Mouse (Mus musculus): ENCODE measurements around the gene Tmprss7. TPM values are rescaled to one million over a fixed set of nuclear protein-coding genes. Genes with fewer than 3 reads are reported as not detected.

Gene Tmprss7
- polyA plus RNA-seq, 1 experiment from 2014 or later = 0.30 TPM

DNA sequence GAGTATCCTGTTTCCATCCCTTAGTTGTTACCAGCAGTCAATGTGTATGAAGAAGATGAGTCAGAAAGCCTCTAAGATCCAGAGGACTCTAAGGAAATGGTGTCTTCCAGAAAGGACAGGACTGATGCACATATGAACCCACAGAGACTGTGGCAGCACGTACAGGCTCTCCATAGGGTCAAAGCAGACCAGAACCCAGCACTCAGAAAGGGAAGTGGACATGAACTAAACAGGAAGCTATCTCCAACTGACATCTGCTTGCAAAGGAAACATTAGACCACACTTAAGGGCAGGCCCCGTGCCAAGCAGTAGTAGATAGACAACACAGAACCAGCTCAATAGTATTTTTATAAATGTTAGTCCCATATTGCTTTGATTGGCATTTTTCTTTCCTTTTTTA is 27.3 kb downstream of the Tmprss7 start:
- H3K36me3 ChIP-seq (ENCODE audit: control insufficient read depth, insufficient read depth, low read length) = no peaks in the 10 kb centered on the region
- H3K9me3 ChIP-seq (ENCODE audit: control insufficient read depth, low read length) = no peaks in the 10 kb centered on the region
- no peaks in the 10 kb centered on the region for H3K27me3 ChIP-seq (replicated peaks; ENCODE audit: control insufficient read depth, insufficient read depth, low read length)
- WGBS = 69% methylated on average over 2 of the region's 2 CpGs
- H3K4me2 ChIP-seq (ENCODE audit: low read length) = no peak overlapping the region
- H3K9ac ChIP-seq (ENCODE audit: low read length) = no peak overlapping the region
- H3K27ac ChIP-seq (ENCODE audit: low read depth) = no peak overlapping the region
- H3K4me1 ChIP-seq (replicated peaks; ENCODE audit: control insufficient read depth, insufficient read depth, low read length) = no peaks in the 10 kb centered on the region
- no peak overlapping the region for H3K4me3 ChIP-seq (ENCODE audit: low read depth, low read length)
- no peak for DNase-seq (ENCODE audit: low spot score)
- ATAC-seq (replicated peaks; ENCODE audit: low FRiP score, low TSS enrichment, low read depth) = no peak

DNA sequence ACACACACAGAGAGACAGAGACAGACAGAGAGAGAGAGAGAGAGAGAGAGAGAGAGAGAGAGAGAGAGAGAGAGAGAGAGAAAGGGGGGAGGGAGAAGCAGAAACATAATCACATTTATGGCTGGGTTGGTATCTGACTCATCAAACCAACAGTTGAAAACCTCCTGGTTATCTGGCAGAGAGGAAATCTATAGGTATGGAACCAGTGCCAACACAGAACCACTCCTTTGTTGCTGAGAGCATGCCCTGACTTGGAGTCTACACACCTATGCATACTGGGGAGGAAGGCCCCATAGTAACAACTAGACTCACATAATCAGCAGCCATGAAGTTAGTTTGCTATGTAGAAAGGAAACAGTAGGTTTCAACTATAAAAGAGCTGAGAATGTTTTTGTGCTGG is 31.1 kb downstream of the Tmprss7 start:
- no peak overlapping the region for H3K9ac ChIP-seq (ENCODE audit: low read length)
- H3K36me3 ChIP-seq (ENCODE audit: control insufficient read depth, insufficient read depth, low read length) = no peaks in the 10 kb centered on the region
- H3K27ac ChIP-seq (ENCODE audit: low read depth) = no peak overlapping the region
- no peak overlapping the region for H3K4me3 ChIP-seq (ENCODE audit: low read depth, low read length)
- no peaks in the 10 kb centered on the region for H3K27me3 ChIP-seq (replicated peaks; ENCODE audit: control insufficient read depth, insufficient read depth, low read length)
- DNase-seq (ENCODE audit: low spot score) (no peak), ATAC-seq (replicated peaks; ENCODE audit: low FRiP score, low TSS enrichment, low read depth) (no peak)
- H3K4me2 ChIP-seq (ENCODE audit: low read length) = no peak overlapping the region
- H3K4me1 ChIP-seq (replicated peaks; ENCODE audit: control insufficient read depth, insufficient read depth, low read length) = no peaks in the 10 kb centered on the region
- H3K9me3 ChIP-seq (ENCODE audit: control insufficient read depth, low read length) = no peaks in the 10 kb centered on the region

DNA sequence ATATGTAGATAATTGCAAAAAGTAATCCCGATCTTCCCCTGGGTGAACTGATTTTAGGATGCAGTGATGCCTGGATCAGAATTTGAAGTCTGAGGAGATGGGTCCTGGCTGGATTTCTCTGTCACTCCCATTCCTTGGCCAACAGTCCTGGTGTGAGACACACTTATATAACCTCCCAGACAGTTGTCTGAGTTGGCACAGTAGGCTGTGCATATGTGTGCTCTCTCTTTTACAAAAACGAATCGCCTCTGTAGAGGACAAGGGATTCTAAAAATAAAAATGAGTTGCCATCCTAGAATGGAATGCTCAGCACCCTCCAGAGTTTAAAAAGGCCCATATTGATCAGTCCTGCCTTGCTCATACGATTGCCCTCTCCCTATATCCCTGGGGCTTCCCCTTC is 33.9 kb downstream of the Tmprss7 start:
- WGBS = 86% methylated on average over 4 of the region's 4 CpGs
- DNase-seq (ENCODE audit: low spot score) = no peak
- no peak for ATAC-seq (replicated peaks; ENCODE audit: low FRiP score, low TSS enrichment, low read depth)

DNA sequence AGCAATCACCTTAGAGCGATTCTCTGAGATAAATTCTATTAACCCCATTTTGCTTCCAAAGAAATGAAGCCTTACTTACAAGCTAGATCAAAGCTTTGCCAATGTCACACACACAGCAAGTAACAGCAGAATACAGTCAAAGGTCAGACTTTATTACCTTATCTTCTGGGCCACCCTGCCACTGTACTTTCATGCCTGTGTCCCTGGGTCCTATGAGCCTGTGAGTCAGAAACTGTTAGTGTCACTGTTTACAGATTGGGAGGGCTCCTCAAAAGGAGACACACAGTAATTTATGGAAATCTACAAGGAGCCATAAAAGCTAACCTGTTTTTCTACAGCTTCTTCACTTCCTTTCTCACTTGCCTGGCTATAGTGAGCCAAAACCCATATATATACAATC is 35.2 kb downstream of the Tmprss7 start:
- H3K4me2 ChIP-seq (ENCODE audit: low read length) = no peak overlapping the region
- DNase-seq (ENCODE audit: low spot score) (no peak), ATAC-seq (replicated peaks; ENCODE audit: low FRiP score, low TSS enrichment, low read depth) (no peak)
- no peak overlapping the region for H3K27ac ChIP-seq (ENCODE audit: low read depth)
- H3K9ac ChIP-seq (ENCODE audit: low read length) = no peak overlapping the region
- H3K4me3 ChIP-seq (ENCODE audit: low read depth, low read length) = no peak overlapping the region
- H3K4me1 ChIP-seq (replicated peaks; ENCODE audit: control insufficient read depth, insufficient read depth, low read length) = no peaks in the 10 kb centered on the region; the same call in 1 of the 2 replicates
- no peaks in the 10 kb centered on the region for H3K27me3 ChIP-seq (replicated peaks; ENCODE audit: control insufficient read depth, insufficient read depth, low read length)
- no peaks in the 10 kb centered on the region for H3K36me3 ChIP-seq (ENCODE audit: control insufficient read depth, insufficient read depth, low read length)
- WGBS = 65% methylated on average over 1 of the region's 1 CpGs
- no peaks in the 10 kb centered on the region for H3K9me3 ChIP-seq (ENCODE audit: control insufficient read depth, low read length)

More for the DNA sequence above, 33.9 kb downstream of the Tmprss7 start:
- Histone ChIP-seq H3K4me1 (replicated peaks; ENCODE audit: control insufficient read depth, insufficient read depth, low read length) (no peaks in the 10 kb centered on the region), H3K36me3 (ENCODE audit: control insufficient read depth, insufficient read depth, low read length) (no peaks in the 10 kb centered on the region), H3K27ac (ENCODE audit: low read depth) (no peak overlapping the region), H3K4me3 (ENCODE audit: low read depth, low read length) (no peak overlapping the region), H3K27me3 (replicated peaks; ENCODE audit: control insufficient read depth, insufficient read depth, low read length) (no peaks in the 10 kb centered on the region), H3K4me2 (ENCODE audit: low read length) (no peak overlapping the region), H3K9me3 (ENCODE audit: control insufficient read depth, low read length) (no peaks in the 10 kb centered on the region), H3K9ac (ENCODE audit: low read length) (no peak overlapping the region)

DNA sequence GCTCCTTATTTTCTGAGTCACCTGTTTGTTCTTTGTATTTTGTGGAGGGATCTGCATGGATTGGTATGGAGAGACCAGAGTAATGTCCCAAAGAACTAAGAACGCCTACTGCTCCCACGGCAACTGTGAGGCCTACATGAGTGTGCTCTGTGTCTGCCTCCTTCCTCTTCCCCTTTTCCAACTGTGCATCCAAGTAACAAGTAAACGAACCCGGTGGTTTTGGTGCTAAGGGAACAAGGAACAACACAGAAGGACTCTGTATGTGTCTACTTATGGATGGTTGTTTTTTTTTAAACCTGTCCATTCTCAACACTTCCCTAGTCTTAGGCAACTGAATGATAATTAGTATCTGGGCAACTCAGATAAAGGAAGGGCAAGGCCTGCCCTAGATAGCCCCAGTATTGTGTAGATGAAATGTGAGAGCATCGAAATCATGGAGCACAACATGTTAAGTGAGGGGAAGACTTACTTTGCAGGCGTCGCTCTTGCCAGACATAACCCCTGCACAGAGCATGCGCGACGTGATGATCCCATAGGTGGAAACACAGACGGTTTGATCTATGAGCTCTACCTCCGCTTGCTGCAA is 35.8 kb downstream of the Tmprss7 start:
- Histone ChIP-seq H3K9ac (ENCODE audit: low read length) (no peak overlapping the region), H3K4me3 (ENCODE audit: low read depth, low read length) (no peak overlapping the region), H3K27me3 (replicated peaks; ENCODE audit: control insufficient read depth, insufficient read depth, low read length) (no peaks in the 10 kb centered on the region), H3K4me2 (ENCODE audit: low read length) (no peak overlapping the region), H3K27ac (ENCODE audit: low read depth) (no peak overlapping the region), H3K9me3 (ENCODE audit: control insufficient read depth, low read length) (no peaks in the 10 kb centered on the region), H3K36me3 (ENCODE audit: control insufficient read depth, insufficient read depth, low read length) (no peaks in the 10 kb centered on the region), H3K4me1 (replicated peaks; ENCODE audit: control insufficient read depth, insufficient read depth, low read length) (no peaks in the 10 kb centered on the region; the same call in 1 of the 2 replicates)
- DNase-seq (ENCODE audit: low spot score) (no peak), ATAC-seq (replicated peaks; ENCODE audit: low FRiP score, low TSS enrichment, low read depth) (no peak)
- WGBS = 90% methylated on average over 12 of the region's 12 CpGs

DNA sequence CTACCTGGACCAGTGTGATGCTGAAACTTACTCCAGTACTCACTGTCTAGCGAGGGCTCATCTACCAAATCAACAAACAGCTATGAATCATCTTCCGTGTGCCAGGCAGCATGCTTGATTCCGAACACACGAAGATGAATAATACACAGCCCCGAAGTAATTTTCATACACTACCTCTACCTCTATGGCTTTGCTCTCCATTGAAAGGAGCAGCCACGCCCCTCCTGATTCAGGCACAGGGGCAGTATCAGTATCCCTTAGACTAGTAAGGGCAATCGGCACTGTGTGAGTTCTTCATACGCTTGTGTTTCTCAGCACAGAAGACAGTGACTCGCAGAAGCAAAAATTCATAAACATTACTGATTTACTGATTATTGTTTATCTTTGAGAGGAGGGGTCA is 39.0 kb downstream of the Tmprss7 start:
- ATAC-seq (replicated peaks; ENCODE audit: low FRiP score, low TSS enrichment, low read depth) (0 out of 2 replicates have a peak, but pooled peaks have one; percentile 5), DNase-seq (ENCODE audit: low spot score) (no peak)
- H3K27me3 ChIP-seq (replicated peaks; ENCODE audit: control insufficient read depth, insufficient read depth, low read length) = no peaks in the 10 kb centered on the region
- H3K4me1 ChIP-seq (replicated peaks; ENCODE audit: control insufficient read depth, insufficient read depth, low read length) = no peaks in the 10 kb centered on the region; the same call in 1 of the 2 replicates
- no peaks in the 10 kb centered on the region for H3K9me3 ChIP-seq (ENCODE audit: control insufficient read depth, low read length)
- H3K36me3 ChIP-seq (ENCODE audit: control insufficient read depth, insufficient read depth, low read length) = no peaks in the 10 kb centered on the region
- H3K27ac ChIP-seq (ENCODE audit: low read depth) = no peak overlapping the region
- H3K4me3 ChIP-seq (ENCODE audit: low read depth, low read length) = no peak overlapping the region
- H3K9ac ChIP-seq (ENCODE audit: low read length) = no peak overlapping the region
- H3K4me2 ChIP-seq (ENCODE audit: low read length) = peak overlapping the region; percentile 58; the same call in 1 of the 2 replicates
- whole genome bisulfite sequencing = 63% methylated on average over 9 of the region's 9 CpGs

DNA sequence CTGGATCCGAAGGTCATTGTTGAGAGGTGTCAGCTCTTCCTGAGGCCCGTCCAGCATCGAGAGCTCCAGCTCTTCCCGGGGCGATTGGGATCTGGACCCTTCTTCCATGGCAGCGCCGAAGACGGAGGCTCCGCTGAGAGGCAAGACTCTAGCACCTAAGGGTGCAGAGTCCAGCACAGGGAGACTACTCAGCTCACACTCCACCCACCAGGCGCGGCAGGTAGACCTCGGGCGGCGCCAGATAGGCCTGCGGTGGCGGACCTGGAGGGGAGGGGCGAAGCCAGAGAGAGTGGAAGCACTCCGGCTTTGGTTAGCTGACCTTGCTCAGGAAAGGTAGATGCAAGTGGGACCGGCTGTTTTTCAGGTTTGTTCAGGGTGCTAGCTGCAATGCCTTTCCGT is 39.5 kb downstream of the Tmprss7 start, which contains the start of gene BC016579:
BC016579 (minus strand) TSS at position 135 of the 399 bp plus-strand sequence.
- Histone ChIP-seq H3K9me3 (ENCODE audit: control insufficient read depth, low read length) (no peaks in the 10 kb centered on the region), H3K4me2 (ENCODE audit: low read length) (peak within 1 kb of the TSS; percentile 58), H3K9ac (ENCODE audit: low read length) (peak within 1 kb of the TSS; percentile 14), H3K4me3 (ENCODE audit: low read depth, low read length) (peak within 1 kb of the TSS; percentile 29), H3K4me1 (replicated peaks; ENCODE audit: control insufficient read depth, insufficient read depth, low read length) (no peaks in the 10 kb centered on the region; the same call in 1 of the 2 replicates), H3K27ac (ENCODE audit: low read depth) (no peak within 1 kb of the TSS), H3K36me3 (ENCODE audit: control insufficient read depth, insufficient read depth, low read length) (no peaks in the 10 kb centered on the region), H3K27me3 (replicated peaks; ENCODE audit: control insufficient read depth, insufficient read depth, low read length) (no peaks in the 10 kb centered on the region)
- ATAC-seq (replicated peaks; ENCODE audit: low FRiP score, low TSS enrichment, low read depth) (peak; percentile 90), DNase-seq (ENCODE audit: low spot score) (peak; percentile 75)
- 7% methylated on average over 20 of the region's 20 CpGs for WGBS

DNA sequence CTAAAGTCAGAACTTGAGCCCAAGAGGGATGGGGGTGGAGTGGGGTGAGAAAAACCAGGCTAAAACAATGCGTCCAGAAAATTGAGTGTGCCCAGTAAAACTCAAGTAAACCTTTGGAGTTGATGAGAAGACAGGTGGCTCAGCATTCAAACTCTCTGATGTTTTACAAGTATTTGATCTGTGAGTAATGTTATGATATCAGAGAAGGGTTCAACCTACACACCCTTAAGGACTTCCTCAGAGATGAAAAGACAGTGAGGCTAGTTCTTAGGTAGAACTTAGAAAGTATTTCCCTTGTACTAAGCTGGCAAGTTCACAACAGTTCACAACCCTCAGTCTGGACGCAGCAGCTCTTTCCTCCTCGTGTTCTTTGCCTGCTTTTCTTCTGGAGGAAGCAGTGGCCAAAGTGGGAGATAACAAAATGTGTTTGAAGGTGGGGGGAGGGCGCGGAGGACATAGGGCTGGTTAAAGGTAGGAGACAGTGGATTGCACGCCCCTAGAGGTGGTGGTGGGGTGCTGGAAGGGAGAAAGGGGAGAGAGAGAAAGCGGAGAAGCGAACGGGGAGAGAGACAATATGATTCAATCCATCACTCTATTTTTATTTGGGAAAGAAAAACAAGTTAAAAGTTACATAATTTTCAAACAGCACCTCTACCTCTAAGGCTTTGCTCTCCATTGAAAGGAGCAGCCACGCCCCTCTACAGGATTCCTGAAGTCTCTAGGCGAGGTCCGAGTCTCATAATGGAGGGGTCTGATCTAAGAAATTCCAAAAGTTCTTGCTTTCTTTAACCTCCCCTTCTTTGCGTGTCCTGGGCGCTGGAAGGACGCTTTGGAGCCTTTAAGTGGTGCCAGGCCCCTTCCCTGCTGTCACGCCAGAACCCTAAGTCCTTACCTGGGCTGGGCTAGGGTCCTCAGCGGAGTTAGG is 40.2 kb downstream of the Tmprss7 start:
- no peak for DNase-seq (ENCODE audit: low spot score)
- Histone ChIP-seq H3K27ac (ENCODE audit: low read depth) (no peak overlapping the region), H3K4me3 (ENCODE audit: low read depth, low read length) (peak overlapping the region; percentile 29), H3K9ac (ENCODE audit: low read length) (peak overlapping the region; percentile 14), H3K9me3 (ENCODE audit: control insufficient read depth, low read length) (no peaks in the 10 kb centered on the region), H3K4me2 (ENCODE audit: low read length) (peak overlapping the region; percentile 58), H3K27me3 (replicated peaks; ENCODE audit: control insufficient read depth, insufficient read depth, low read length) (no peaks in the 10 kb centered on the region), H3K36me3 (ENCODE audit: control insufficient read depth, insufficient read depth, low read length) (no peaks in the 10 kb centered on the region), H3K4me1 (replicated peaks; ENCODE audit: control insufficient read depth, insufficient read depth, low read length) (no peaks in the 10 kb centered on the region; the same call in 1 of the 2 replicates)
- 10% methylated on average over 17 of the region's 17 CpGs for WGBS
- ATAC-seq (replicated peaks; ENCODE audit: low FRiP score, low TSS enrichment, low read depth) = peak; percentile 51
